Mouse (Mus musculus): Measurements from ENCODE around the gene Acr.

The Acr gene

DNA sequence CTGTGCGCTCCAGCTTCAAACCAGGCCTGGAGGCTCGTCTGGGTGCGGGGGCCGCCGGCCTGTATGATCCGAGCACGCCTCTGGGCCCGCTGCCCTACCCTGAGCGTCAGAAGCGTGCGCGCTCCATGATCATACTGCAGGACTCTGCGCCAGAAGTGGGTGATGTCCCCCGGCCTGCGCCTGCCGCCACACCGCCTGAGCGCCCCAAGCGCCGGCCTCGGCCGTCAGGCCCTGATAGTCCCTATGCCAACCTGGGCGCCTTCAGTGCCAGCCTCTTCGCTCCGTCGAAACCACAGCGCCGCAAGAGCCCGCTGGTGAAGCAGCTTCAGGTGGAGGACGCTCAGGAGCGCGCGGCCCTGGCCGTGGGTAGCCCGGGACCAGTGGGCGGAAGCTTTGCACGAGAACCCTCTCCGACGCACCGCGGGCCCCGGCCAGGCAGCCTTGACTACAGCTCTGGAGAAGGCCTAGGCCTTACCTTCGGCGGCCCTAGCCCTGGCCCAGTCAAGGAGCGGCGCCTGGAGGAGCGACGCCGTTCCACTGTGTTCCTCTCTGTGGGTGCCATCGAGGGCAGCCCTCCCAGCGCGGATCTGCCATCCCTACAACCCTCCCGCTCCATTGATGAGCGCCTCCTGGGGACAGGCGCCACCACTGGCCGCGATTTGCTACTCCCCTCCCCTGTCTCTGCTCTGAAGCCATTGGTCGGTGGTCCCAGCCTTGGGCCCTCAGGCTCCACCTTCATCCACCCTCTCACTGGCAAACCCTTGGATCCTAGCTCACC lies 20.1 kb upstream of the Acr start:
- in situ Hi-C loops (cut with MboI; ENCODE audit: unreplicated experiment in 2 of 2): no loop called here

DNA sequence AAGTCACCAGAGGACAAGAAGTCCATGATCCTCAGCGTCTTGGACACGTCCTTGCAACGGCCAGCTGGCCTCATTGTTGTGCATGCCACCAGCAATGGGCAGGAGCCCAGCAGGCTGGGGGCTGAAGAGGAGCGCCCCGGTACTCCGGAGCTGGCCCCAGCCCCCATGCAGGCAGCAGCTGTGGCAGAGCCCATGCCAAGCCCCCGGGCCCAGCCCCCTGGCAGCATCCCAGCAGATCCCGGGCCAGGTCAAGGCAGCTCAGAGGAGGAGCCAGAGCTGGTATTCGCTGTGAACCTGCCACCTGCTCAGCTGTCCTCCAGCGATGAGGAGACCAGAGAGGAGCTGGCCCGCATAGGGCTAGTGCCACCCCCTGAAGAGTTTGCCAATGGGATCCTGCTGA lies 19.3 kb upstream of the Acr start:
- in situ Hi-C loops (cut with MboI; ENCODE audit: unreplicated experiment in 2 of 2): no loop called here

DNA sequence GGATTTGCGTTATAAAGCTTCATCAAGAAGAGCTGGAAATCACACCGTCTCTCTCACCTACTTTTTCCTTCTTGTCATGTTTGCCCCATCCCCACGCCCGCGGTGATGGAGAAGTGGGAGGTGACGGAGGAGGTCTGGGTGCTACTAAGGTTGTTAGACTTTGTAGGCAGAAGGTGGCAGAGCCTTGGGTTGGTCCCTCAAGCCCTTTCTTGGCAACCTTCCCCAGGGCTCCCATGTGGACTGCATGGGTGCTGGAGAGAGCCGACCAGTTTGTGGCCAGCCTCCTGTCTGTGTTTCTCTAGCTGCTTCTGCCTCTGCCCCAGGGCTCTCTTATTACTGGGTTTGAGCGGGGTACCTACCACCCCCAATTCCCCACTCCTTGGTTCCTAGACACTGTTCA lies 17.6 kb upstream of the Acr start:
- in situ Hi-C loops (cut with MboI; ENCODE audit: unreplicated experiment in 2 of 2): no loop called here

DNA sequence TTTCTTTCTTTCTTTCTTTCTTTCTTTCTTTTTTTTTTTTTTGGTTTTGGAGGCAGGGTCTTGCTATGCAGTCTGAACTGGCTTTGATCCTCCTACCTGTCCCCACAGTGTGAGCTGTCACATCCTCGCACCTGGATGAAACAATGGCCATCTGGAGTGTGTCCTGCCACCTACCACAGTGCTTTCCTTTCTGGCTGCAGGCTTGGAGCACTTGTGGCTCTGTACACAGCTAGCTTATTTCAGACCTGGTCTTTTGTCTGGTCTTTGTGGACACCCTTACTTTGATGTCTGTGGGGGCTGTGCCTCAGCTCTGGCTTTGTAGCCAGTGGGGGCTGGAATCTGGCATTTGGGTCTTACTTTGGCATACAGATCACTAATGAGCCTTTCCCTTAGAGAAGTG lies 16.4 kb upstream of the Acr start:
- in situ Hi-C loops (cut with MboI; ENCODE audit: unreplicated experiment in 2 of 2): no loop called here

DNA sequence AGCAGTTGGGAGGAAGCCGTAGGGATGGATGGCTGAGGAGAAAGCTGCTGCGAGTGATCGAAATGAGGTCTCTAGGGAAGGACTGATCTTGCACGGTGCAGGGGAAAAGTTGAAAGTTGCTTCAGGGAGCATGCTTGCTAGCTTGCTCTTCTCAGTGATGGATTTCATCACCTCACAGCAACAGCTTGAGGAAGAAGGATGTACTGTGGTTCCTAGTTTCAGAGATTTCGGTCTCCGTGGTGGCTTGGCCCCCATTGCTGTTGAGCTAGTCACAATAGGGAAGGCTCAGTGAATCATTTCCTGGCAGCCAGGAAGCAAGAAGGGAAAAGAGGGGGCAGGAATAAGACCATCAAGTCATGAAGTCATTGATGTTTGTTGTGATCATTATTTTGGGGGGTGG lies 12.5 kb upstream of the Acr start:
- in situ Hi-C loops (cut with MboI; ENCODE audit: unreplicated experiment in 2 of 2): no loop called here

DNA sequence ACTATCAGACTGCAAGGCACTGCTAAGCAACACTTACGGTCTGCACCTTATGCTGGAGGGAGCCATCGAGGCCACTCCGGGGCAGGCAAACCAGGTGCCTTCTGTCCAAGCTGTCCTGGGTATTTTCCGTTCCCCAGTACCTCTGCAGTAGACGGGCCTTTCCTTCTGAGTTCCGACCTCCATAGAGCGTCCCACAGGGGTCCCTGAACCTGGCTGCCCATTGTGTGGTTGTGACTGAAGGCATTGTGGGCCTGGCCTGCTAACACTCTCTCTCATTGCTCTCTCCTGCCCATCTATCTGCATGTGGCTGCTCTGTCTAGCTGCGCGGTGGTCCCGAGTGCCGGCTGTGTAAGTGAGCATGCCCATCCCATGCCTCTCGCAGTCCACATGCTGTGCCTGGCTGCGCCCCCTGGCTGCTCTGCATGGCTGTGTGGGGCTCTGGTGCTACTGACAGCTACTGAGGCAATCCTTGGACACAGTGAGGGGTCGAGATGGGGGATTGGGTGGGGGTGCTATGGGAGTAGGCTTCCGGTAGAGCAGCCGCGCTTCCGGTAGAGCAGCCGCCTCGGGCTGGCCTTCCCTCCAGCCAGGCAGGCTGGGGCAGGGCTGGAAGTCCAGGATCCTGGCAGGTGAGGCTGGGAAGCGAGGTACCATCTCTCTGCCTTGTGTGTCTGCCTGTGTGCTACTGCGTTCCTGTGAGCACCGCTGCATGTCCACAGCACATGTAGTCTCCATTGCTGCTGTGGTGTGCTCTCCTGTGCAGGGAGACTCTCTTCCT lies 11.5 kb upstream of the Acr start:
- in situ Hi-C loops (cut with MboI; ENCODE audit: unreplicated experiment in 2 of 2): no loop called here

DNA sequence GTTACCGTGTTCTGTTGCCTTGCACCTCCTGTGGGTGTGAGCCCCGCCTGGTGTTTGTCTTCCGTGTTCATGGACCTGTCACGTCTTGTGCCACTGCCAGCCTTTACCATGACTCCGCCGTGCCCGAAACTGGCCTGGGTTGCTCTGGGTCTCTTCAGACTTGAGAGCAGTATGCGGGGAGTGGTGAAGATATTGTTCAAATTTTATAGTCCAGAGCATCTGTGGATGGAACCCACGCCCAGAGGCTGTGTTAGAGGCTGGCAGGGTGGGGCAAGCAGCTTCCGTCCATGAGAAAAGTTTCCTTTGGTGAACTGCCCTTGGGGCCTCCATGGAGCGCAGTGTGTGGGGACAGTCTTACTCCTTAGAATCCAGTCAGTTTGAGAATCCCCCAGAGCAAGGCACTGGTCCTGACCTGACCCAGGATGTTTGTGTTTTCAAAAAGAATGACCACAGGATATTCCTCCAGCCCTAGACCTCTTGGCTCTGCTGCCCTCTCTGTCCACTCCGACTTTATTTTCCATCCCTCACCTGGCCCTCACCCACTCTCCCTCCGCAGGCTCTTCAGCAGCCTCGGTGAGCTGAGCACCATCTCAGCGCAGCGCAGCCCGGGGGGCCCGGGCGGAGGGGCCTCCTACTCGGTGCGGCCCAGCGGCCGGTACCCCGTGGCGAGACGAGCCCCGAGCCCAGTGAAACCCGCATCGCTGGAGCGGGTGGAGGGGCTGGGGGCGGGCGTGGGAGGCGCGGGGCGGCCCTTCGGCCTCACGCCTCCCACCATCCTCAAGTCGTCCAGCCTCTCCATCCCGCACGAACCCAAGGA lies 10.7 kb upstream of the Acr start:
- in situ Hi-C loops (cut with MboI; ENCODE audit: unreplicated experiment in 2 of 2): no loop called here

DNA sequence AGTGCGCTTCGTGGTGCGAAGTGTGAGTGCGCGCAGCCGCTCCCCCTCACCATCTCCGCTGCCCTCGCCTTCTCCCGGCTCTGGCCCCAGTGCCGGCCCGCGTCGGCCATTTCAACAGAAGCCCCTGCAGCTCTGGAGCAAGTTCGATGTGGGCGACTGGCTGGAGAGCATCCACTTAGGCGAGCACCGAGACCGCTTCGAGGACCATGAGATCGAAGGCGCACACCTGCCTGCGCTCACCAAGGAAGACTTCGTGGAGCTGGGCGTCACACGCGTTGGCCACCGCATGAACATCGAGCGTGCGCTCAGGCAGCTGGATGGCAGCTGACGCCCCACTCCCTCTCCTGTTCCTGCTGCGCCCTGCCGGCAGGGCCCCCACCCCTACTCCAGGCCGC lies 10.1 kb upstream of the Acr start:
- in situ Hi-C loops (cut with MboI; ENCODE audit: unreplicated experiment in 2 of 2): no loop called here

DNA sequence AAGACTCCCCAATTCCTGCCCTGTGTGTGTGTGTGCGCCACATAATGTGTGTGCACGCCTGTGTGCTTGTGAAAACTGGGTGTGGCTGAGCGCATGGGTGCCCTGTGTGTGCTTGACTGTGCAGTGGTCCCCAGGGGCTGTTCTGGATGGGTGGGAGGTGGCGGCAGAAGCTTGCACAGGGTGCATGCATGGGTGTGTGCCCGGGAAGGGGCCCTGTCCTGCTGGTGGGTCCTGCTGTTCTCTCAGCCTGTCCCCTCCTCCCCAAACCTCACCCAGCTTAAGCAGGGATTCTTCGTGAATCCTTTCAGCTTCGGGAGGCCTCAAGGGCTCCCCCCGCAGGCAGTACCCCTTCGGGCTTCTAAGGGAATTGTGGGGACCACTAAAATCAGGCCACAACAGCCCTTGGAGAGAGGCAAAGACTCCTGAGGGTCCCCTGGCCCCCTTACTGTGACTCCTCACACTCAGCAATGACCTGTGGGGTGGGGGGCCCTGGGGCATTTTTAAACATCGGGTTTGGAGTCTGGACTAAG lies 8.9 kb upstream of the Acr start:
- in situ Hi-C loops (cut with MboI; ENCODE audit: unreplicated experiment in 2 of 2): no loop called here

DNA sequence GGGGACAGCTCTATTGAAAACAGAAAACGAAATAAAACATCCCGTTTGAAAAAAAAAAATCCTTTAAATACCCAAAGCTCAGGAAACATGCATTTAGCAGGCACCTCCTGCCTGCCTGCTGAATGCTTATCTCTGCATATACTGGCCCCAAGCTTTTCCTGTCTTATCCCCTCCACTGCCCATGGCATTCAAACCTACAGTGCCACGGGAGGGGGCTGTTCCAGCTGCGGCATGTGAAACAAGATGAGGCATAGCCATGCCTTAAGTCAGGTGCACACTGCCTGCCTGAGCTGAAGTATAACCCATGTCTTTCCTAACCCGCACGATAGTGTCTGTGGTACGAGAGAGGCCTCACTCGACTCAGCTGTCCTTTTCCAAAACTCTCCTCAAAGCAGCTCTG lies 4.0 kb downstream of the Acr start:
- in situ Hi-C loops (cut with MboI; ENCODE audit: unreplicated experiment in 2 of 2): no loop called here

DNA sequence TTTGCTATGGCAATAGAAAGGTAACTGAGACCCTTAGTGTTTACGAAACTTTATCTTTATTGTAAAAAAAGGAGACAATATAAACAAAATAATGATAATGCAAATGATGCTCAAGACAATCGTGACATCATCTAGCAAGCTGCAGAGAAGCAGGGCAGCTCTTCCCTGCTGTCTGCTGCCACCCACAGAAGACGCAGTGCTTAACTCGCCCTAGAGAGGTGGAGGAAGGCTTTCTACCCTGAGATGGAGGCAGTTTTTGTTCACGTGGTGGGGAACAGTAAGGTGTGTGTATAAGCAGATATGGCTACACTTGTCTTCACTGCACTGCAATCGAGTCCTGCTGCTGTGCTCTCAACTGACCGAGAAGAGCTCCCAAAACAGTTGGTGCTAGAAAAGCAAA lies 14.4 kb downstream of the Acr start:
- in situ Hi-C loops (cut with MboI; ENCODE audit: unreplicated experiment in 2 of 2): no loop called here

DNA sequence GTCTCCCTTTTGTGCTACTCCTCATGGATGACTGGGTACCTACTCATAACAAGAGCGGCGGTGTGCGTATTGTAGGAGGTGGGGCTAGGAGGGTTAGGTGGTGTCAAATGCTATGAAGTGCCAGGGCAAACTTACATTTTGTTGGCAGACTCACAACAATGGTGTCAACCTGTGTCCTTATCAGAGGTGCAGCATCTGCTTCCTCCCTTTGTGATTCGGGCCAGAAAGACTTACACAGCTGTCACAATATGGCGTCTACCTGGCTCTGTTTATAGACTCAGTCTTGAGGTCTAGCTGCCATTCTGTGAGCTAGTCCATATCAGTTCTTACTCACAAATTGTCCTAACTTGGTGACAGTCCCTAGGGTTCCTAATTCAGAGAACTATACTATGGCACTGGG lies 17.0 kb downstream of the Acr start:
- in situ Hi-C loops (cut with MboI; ENCODE audit: unreplicated experiment in 2 of 2): no loop called here

DNA sequence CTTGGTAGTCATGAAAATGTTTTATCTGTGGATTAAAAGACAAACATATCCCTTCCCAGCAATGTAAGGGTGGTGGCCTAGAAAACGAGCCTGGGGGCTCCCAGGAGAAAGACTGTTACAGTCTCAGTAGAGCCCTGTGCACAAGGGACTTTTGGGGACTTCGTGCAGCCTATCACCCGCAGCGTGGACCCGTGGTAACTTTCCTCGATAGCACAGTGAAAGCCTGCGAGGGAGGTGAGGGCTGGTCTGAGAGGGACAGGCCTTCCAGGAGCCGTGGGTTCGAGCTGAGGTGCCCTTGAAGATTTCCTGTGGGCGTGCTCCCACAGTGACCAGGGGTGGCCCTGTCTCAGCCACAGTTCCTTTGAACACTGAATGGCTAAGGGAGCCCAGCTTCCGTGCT lies 17.5 kb downstream of the Acr start:
- in situ Hi-C loops (cut with MboI; ENCODE audit: unreplicated experiment in 2 of 2): no loop called here

DNA sequence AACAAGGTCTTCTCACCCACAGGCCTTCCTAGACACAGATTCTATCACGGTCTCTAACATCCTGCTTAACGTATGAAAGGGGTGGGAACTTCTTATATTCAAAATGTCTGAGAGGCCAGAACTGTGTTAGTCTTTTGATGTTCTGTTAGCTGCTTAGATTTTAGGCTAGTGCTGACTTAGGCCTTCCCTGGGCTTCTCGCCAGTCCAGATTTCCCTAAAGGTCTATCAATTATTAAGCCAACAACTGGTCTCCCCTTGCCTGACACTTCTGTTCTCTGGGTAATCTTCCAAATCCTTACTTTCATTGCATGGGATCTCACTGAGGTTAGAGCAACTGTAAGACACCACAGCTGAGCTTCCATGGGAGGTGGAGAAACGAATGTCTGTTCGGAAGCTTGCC lies 21.0 kb downstream of the Acr start:
- in situ Hi-C loops (cut with MboI; ENCODE audit: unreplicated experiment in 2 of 2): no loop called here

DNA sequence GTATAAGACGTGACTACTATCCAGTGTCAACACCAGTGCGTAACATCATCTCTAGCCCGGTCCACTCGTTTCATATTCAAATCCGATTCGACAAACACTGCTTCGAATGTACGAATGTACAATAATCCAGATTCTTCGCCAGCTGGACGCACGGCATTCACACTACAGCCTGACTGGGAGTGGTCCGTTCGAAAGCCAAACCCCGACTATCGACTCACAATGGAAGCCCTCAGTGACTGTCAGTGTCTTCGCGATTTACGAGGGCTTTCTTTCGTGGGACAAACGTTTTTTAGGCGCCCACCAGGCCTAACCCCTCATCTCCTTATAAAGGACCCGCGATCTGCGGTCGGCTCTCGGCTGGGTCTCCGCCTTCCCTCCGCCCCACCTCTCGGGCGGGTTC lies 23.2 kb downstream of the Acr start:
- in situ Hi-C loops (cut with MboI; ENCODE audit: unreplicated experiment in 2 of 2): no loop called here

DNA sequence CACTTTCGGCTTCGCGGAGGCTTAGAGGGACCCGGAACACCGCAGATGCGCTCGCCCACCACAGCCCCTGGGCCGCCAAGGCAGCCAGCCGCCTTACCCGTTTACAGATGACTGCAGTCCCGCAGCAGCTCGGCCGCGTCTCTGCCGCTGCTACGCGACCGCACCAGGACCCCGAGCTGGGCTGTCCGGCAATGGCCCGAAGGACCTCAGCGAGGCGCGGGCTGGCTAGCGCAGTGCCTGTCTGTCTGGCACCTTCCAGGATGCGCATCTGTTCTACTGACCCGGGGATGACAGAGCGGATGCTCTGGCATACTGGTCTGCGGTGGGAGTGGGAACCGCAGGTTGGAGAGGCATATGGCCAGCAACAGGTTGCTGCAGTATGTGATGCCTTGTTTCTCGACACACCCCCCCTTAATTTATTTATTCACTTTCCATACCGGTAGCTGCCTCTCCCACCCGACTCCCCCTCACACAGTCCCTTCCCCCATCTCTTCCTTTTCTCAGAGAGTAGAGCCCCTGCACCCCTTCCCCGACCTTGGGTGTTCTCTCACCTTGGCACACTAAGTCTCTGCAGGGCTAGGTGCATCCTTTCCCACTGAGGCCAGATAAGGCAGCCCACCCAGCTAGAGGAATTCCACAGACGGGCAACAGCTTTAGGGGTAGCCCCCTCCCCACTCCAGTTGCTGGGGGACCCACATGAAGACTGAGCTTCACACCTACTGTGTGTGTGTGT lies 23.8 kb downstream of the Acr start, which contains the start of gene Rabl2:
Rabl2 (minus strand) TSS at position 201 of the 733 bp plus-strand sequence.
- in situ Hi-C loops (cut with MboI; ENCODE audit: unreplicated experiment in 2 of 2): no loop called here

DNA sequence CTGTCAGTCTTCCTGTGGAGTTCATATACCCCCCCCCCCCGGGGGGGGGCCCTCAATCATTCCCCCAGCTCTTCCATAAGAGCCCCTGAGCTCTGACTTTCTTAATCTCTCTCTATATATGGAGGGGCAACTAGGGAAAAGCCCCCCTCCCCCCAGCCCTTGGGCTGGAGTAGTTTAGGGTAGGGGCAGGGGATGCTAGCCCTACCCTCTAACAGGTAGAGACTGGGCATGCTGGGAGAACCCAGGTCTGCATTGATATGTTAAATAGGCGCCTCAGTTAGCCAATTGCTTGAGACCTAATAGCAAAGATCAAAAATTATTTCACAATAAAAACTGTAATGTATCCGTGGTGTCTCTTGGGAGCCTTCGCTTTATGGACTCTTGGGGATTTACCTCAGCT lies 24.4 kb downstream of the Acr start:
- in situ Hi-C loops (cut with MboI; ENCODE audit: unreplicated experiment in 2 of 2): no loop called here

DNA sequence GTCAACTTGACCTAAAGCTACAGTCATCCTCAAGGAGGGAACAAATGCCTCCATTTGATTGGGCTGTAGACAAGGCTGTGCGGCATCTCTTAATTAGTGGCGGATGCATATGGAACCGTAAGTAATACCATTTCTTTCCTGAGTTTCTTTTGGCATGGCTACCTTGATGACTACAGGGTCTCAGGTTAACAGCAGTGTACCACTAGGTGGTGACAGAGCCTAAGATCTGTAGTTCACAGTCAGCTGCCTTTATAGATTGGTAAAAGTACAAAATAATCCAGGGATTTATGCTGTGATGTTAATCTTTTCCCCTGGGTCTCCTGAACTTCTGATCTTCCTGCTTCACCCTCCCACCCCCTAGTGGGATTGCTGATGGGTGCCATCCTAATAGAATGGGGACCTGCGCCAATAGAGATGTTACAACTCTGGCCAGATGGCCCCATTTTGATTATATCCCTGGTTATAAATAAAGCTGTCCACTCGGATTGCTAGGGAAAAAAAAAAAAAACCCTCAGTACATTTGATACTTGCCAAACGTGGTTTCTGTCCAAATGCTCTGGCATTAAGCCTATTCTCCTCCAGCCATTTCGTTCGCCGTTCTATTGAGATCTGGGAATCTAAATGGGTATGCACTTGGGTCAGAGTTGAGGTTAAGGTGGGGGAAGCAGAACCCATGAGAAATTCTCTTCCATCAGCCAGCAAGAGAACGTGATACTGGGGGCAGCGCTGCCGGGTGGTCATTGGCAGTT lies 37.9 kb downstream of the Acr start:
- in situ Hi-C loops (cut with MboI; ENCODE audit: unreplicated experiment in 2 of 2): no loop called here

DNA sequence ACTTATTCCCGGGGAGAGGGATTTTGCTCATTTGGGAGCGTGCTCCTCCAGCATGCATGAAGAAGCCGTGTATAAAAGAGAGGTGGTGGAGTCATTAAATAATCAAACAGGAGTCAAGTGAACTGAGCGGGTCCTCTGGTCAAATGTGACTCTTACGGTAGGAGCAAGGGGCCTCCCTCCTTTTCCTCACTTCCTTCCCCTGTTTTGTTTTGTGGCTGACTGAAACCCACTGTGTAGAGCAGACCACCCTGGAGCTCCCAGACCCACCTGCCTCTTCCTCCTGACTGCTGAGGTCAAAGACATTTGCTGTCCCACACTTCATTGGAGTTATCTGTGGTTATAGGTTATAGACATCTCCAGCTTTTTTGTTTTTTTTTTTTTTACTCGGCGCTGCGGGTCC lies 39.4 kb downstream of the Acr start:
- in situ Hi-C loops (cut with MboI; ENCODE audit: unreplicated experiment in 2 of 2): no loop called here

DNA sequence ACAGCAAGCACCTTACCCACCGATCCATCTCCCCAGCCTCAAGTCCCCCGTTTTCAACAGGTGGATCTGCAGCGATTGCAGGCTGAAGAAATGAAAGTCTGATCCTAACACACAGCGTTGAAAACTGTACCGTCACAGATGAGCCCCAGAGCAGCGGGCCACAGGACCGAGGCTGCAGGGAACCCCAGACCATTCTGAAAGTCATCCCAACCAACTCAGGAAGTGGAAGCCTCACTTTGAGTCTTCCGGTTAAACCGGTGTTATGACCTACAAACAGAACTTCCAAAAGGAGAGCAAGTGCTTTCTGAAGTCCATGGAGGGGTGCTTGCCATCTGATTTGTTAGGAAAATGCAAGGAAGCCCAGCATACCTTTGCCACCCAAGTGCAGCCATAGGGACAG lies 39.8 kb downstream of the Acr start:
- in situ Hi-C loops (cut with MboI; ENCODE audit: unreplicated experiment in 2 of 2): no loop called here

All from v-Abl transformed pro-B cells (cell line).